21 mouse cellular contexts compared by ENCODE assay signal in genomic region chr5:112627305-112627704, GRCm38 (mm10). TPM values are rescaled to one million over a fixed set of nuclear protein-coding genes. Genes with fewer than 3 reads are reported as not detected.
DNase-seq lines count a peak whose midpoint lies in the region; ATAC-seq and TF ChIP-seq lines count a peak whose summit lies in the region.
"Had no signal": no experiment of that assay in that cellular context is flagged by ENCODE, and none has a peak within 500 bp of the region (broad histone marks: within the 10 kb centered on the region; RNA-seq: fewer than 3 reads in every experiment).

No protein-coding gene starts in this region.

- no peak for TF ChIP-seq EP300 in lung, postnatal 0 days (IDR thresholded peaks at IDR 0.05)

- 0 out of 2 replicates have a peak overlapping the region, but pooled peaks have one; percentile 56 for H3K27ac ChIP-seq in forebrain, embryonic 12.5 days
- no peak overlapping the region for H3K27ac ChIP-seq in forebrain, postnatal 0 days (ENCODE audit: low read depth, low read length)
- H3K27ac ChIP-seq in hindbrain, postnatal 0 days, result no peak overlapping the region
- H3K27ac ChIP-seq in lung, postnatal 0 days (ENCODE audit: low read length), result no peak overlapping the region
- H3K27ac ChIP-seq: liver, embryonic 13.5 days; stomach, postnatal 0 days had no signal

- DNase-seq in forebrain, postnatal 0 days, result no peak
- DNase-seq in retina, postnatal 1 day, result peak; percentile 65
- DNase-seq in retina, embryonic 14.5 days (ENCODE audit: low spot score), result no peak
- peak; percentile 32 for DNase-seq in hindbrain, postnatal 0 days (ENCODE audit: low spot score)
- no peak for DNase-seq in adipocyte (ENCODE audit: low spot score)
- DNase-seq in lung, postnatal 0 days (ENCODE audit: low spot score), result no peak
- DNase-seq in spleen, adult 18-20 months, result no peak
- DNase-seq: adrenal gland, adult 2 months; cerebellum, adult 18-20 months; heart, postnatal 36 days; kidney, adult 18-20 months; kidney, postnatal 4 days; liver, embryonic 13.5 days; lung, postnatal 10 days; thymus, postnatal 36 days had no signal

- 56% methylated on average over 14 of the region's 14 CpGs for WGBS in forebrain, embryonic 12.5 days
- 41% methylated on average over 14 of the region's 14 CpGs for WGBS in forebrain, postnatal 0 days
- 31% methylated on average over 14 of the region's 14 CpGs for WGBS in hindbrain, postnatal 0 days
- 54% methylated on average over 14 of the region's 14 CpGs for WGBS in lung, postnatal 0 days

- no peaks in the 10 kb centered on the region for H3K36me3 ChIP-seq in forebrain, embryonic 12.5 days (replicated peaks)
- H3K36me3 ChIP-seq in forebrain, postnatal 0 days (ENCODE audit: insufficient read depth), result no peaks in the 10 kb centered on the region
- no peaks in the 10 kb centered on the region for H3K36me3 ChIP-seq in hindbrain, postnatal 0 days (ENCODE audit: insufficient read depth, low read length)
- no peaks in the 10 kb centered on the region for H3K36me3 ChIP-seq in lung, postnatal 0 days (ENCODE audit: insufficient read depth, low read length)
- H3K36me3 ChIP-seq: heart, embryonic 12.5 days; liver, embryonic 13.5 days; midbrain, embryonic 12.5 days had no signal

- no peak for TF ChIP-seq CTCF in forebrain, postnatal 0 days (IDR thresholded peaks at IDR 0.05; ENCODE audit: low read depth)
- no peak for TF ChIP-seq CTCF in hindbrain, postnatal 0 days (IDR thresholded peaks at IDR 0.05; ENCODE audit: low read depth)
- no peak for TF ChIP-seq CTCF in lung, postnatal 0 days (IDR thresholded peaks at IDR 0.05)

- ATAC-seq in forebrain, embryonic 12.5 days (ENCODE audit: low FRiP score), result peak; percentile 17; the same call in 1 of the 2 replicates
- ATAC-seq in forebrain, postnatal 0 days, result no peak
- ATAC-seq in hindbrain, postnatal 0 days, result no peak
- no peak for ATAC-seq in lung, postnatal 0 days
- ATAC-seq: Patski had no signal

- no peak overlapping the region for H3K4me2 ChIP-seq in forebrain, embryonic 12.5 days
- no peak overlapping the region for H3K4me2 ChIP-seq in forebrain, postnatal 0 days (ENCODE audit: low read depth)
- no peak overlapping the region for H3K4me2 ChIP-seq in hindbrain, postnatal 0 days (ENCODE audit: low read depth, low read length)
- H3K4me2 ChIP-seq in lung, postnatal 0 days (replicated peaks; ENCODE audit: low read depth, low read length), result no peak overlapping the region
- H3K4me2 ChIP-seq: heart, embryonic 12.5 days; liver, embryonic 13.5 days; midbrain, embryonic 12.5 days had no signal

- peaks cover 51% of the 10 kb centered on the region for H3K4me1 ChIP-seq in forebrain, embryonic 12.5 days
- H3K4me1 ChIP-seq in forebrain, postnatal 0 days (ENCODE audit: insufficient read depth), result no peaks in the 10 kb centered on the region
- 0 out of 2 replicates have a peak, but pooled peaks cover 6% of the 10 kb centered on the region for H3K4me1 ChIP-seq in hindbrain, postnatal 0 days (ENCODE audit: insufficient read depth, low read length)
- no peaks in the 10 kb centered on the region for H3K4me1 ChIP-seq in lung, postnatal 0 days (ENCODE audit: insufficient read depth, low read depth, low read length)
- H3K4me1 ChIP-seq: liver, embryonic 13.5 days had no signal

- no peak overlapping the region for H3K4me3 ChIP-seq in forebrain, embryonic 12.5 days (replicated peaks)
- H3K4me3 ChIP-seq in forebrain, postnatal 0 days (ENCODE audit: low read depth, low read length), result no peak overlapping the region
- H3K4me3 ChIP-seq in hindbrain, postnatal 0 days (ENCODE audit: low read length), result no peak overlapping the region
- H3K4me3 ChIP-seq in lung, postnatal 0 days (ENCODE audit: low read depth, low read length), result no peak overlapping the region
- H3K4me3 ChIP-seq: heart, embryonic 12.5 days; liver, embryonic 13.5 days; midbrain, embryonic 12.5 days had no signal

- peaks cover 7% of the 10 kb centered on the region; the same call in 1 of the 2 replicates for H3K9me3 ChIP-seq in forebrain, embryonic 12.5 days
- no peaks in the 10 kb centered on the region for H3K9me3 ChIP-seq in forebrain, postnatal 0 days (ENCODE audit: low read length)
- H3K9me3 ChIP-seq in hindbrain, postnatal 0 days (ENCODE audit: low read length), result no peaks in the 10 kb centered on the region
- no peaks in the 10 kb centered on the region; the same call in 1 of the 2 replicates for H3K9me3 ChIP-seq in lung, postnatal 0 days (ENCODE audit: low read length)
- H3K9me3 ChIP-seq: liver, embryonic 13.5 days; midbrain, embryonic 12.5 days had no signal

- H3K9ac ChIP-seq in forebrain, embryonic 12.5 days, result no peak overlapping the region
- H3K9ac ChIP-seq in forebrain, postnatal 0 days, result no peak overlapping the region
- H3K9ac ChIP-seq in hindbrain, postnatal 0 days (replicated peaks; ENCODE audit: low read length), result 0 out of 2 replicates have a peak overlapping the region, but pooled peaks have one; percentile 0
- H3K9ac ChIP-seq in lung, postnatal 0 days (replicated peaks; ENCODE audit: low read depth), result no peak overlapping the region
- H3K9ac ChIP-seq: heart, embryonic 12.5 days; liver, embryonic 13.5 days; midbrain, embryonic 12.5 days had no signal

- 0 out of 2 replicates have a peak, but pooled peaks cover 4% of the 10 kb centered on the region for H3K27me3 ChIP-seq in forebrain, embryonic 12.5 days
- H3K27me3 ChIP-seq in forebrain, postnatal 0 days (ENCODE audit: insufficient read depth, low read length), result no peaks in the 10 kb centered on the region
- H3K27me3 ChIP-seq in hindbrain, postnatal 0 days (ENCODE audit: insufficient read depth, low read length), result no peaks in the 10 kb centered on the region
- H3K27me3 ChIP-seq in lung, postnatal 0 days (replicated peaks; ENCODE audit: insufficient read depth, low read length), result no peaks in the 10 kb centered on the region
- H3K27me3 ChIP-seq: liver, embryonic 13.5 days; Patski had no signal

RNA-seq across cellular contexts. Expression of gene Sez6l, which starts 50.3 kb away (rescaled TPM):
- 13.4 and 14.8 TPM in 2 replicates for polyA plus RNA-seq in forebrain, embryonic 12.5 days (2016; fragmentation: Nextera tagmentation; extraction: Ambion mirVana)
- 46.3 and 73.8 TPM in 2 replicates for total RNA-seq in forebrain, postnatal 0 days (2014; rRNA removed)
- 28.3 and 48.4 TPM in 2 replicates for polyA plus RNA-seq in forebrain, postnatal 0 days (2015; fragmentation: Nextera tagmentation; extraction: Ambion mirVana)
- total RNA-seq in hindbrain, postnatal 0 days (2014; rRNA removed), result 80.1 and 93.5 TPM in 2 replicates
- polyA plus RNA-seq in hindbrain, postnatal 0 days (2015; fragmentation: Nextera tagmentation; extraction: Ambion mirVana), result 39.5 and 43.5 TPM in 2 replicates
- 0.11 and 0.13 TPM in 2 replicates for polyA plus RNA-seq in lung, postnatal 0 days (2015; fragmentation: Nextera tagmentation; extraction: Ambion mirVana)
- total RNA-seq: neutrophil, adult 5-6 weeks had no signal

Comparison
In these comparisons a context has a peak if more than half of its experiments do, and no peak if none do; other contexts are left out.
1. DNase-seq: peak in retina, postnatal 1 day (single experiment) and hindbrain, postnatal 0 days (single experiment); none in forebrain, postnatal 0 days (single experiment), retina, embryonic 14.5 days (single experiment), adipocyte (single experiment), lung, postnatal 0 days (single experiment) and spleen, adult 18-20 months (0 of 2).
2. RNA of gene Sez6l, which starts 50.3 kb away (polyA plus RNA-seq): 28.3 to 48.4 TPM in forebrain, postnatal 0 days, 39.5 to 43.5 TPM in hindbrain, postnatal 0 days and 13.4 to 14.8 TPM in forebrain, embryonic 12.5 days; 0.11 to 0.13 TPM in lung, postnatal 0 days; every median in the first group is over 10 times any median in the second.